Mouse (Mus musculus): Measurements from ENCODE around the gene Pced1a.

DNA sequence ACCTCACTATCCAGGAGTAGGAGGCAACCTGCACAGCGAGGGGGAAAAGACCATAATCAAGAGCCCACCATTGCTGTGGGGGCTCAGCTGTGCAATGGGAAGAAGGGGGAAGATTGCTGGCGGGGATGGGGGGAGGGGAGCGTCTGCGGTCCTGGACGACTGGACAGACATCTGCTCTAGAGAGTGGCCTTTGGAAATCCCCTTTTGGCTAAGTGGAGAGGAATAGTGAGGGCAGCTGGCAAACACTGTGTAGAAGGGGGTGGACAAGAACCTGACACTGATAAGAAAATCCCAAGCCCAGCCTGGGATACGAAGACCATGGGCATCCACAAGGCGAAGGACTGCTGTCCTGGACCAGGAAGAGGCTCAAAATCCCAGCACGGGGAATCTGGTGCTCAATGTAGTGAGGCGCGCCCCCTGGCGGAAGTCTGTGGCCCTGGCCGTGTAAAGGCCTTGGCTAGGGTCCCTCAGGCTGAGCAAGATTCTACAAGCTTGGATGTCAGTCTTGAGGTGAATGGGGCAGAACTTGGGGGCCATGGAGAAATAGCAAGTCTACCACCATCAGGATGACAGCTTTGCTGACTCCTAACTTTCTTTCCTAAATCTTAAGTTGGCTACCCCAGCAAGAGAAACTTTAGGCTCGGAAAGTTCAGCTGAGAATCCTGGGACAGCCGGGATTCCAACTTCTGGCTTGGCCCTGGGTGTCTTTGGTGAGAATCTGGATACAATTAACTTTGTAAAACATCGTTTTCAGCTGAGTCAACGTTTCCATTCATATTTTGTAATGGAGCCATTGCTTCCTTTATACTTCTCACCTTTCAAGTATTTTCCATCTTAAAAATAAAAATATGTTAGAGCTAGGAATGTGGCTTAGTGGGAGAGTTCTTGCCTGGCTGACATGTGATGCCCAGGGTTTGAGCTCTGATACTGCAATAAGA, 12.7 kb downstream of the Pced1a start:
- TF ChIP-seq POLR2A (IDR thresholded peaks at IDR 0.05; ENCODE audit: low read depth, low read length) (no peak), CTCF (IDR thresholded peaks at IDR 0.05; ENCODE audit: extremely low read depth, insufficient read length, insufficient replicate concordance, low read depth, low read length) (peak; percentile 92)

All from small intestine, adult 2 months (tissue).